Mouse (Mus musculus) heart, adult 8-10 months (tissue): ENCODE data around the gene Gm7358. TPM values are rescaled to one million over a fixed set of nuclear protein-coding genes. Genes with fewer than 3 reads are reported as not detected.
"Not testable (repeated sequence)": the region's sequence is repeated elsewhere in the genome, so short reads cannot be mapped to it uniquely, and the experiment has no call there.

Source experiments
- DNase-seq: peaks from one replicate; pipeline ENCODE4 v3.0.0; 2022; ENCODE audit warnings: low spot score
- total RNA-seq, 4 experiments: library from RNA; stranded (reverse); gene quantifications; 2 replicates each; pipeline ENCODE4 v1.2.4; 2022

Gm7358 gene
- not detected for total RNA-seq

- not testable (repeated sequence) for DNase-seq
These were observed at the start of gene Gm7358 for GRCm38 (mm10) chr17:14059431-14059830. Gm7358 (minus strand) TSS chr17:14059531.

- not testable (repeated sequence) for DNase-seq
These were observed 43.7 kb upstream of the Gm7358 start for GRCm38 (mm10) chr17:14103018-14103417.

DNA sequence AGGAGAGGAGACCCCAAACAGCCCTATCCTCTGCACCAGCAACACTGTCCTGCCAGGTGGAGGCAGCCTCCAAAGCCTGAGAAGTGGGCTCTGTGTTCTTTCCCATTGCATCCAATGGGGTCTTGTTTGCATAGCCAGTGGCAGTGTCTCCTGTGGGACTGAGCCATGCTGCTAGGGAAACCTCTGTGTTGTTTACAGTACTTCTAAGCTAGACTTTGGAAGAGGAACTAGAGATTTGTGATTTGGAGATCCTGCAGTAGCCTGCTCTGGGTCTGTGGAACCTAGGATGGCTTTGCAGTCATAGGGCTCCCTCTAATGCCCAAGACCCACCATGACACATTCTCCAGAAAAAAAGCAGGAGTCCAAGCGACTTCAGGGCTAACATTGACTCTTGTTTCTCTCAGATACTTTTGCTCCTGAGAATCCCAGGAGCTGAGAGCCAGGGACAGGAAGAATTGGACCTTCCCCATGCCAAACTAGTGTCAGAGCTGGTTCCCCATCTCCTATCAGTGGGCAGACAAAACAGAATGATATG lies 42.2 kb upstream of the Gm7358 start:
- peak; percentile 12 for DNase-seq

DNA sequence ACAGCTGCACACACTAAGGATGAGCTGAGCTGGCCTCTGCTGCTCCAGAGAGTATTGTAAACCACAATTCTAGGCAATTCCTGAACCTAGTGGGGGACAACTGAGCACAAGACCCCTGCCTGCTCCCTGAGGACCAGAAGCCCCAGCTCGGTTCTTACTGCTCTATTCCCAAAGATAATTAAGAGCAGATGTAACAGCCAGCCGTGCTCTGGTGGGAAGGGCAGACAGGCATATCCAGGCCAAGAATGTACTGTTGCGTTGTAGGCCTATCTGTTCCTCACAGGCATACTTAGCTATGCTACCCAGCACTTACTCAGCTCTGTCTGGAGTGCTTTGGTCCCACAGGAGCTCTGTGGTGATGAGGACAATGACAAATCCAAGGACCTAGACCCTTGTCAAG lies 40.6 kb upstream of the Gm7358 start:
- DNase-seq, result not testable (repeated sequence)

DNA sequence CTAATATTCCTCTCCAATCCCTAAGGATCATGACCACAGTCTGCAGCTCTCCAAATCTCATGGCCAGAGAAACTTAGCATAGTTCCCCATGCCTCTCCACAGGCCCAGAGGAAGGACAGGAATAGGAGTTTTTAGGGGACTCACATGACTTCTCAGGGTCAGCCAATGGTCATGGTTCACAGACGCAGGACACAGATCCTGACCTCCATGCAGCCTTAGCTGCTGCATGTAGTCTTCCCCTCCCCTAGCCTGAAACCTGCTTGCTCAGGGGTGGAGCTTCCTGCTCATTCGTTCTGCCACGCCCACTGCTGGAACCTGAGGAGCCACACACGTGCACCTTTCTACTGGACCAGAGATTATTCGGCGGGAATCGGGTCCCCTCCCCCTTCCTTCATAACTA lies 34.8 kb upstream of the Gm7358 start:
- DNase-seq, result not testable (repeated sequence)

DNA sequence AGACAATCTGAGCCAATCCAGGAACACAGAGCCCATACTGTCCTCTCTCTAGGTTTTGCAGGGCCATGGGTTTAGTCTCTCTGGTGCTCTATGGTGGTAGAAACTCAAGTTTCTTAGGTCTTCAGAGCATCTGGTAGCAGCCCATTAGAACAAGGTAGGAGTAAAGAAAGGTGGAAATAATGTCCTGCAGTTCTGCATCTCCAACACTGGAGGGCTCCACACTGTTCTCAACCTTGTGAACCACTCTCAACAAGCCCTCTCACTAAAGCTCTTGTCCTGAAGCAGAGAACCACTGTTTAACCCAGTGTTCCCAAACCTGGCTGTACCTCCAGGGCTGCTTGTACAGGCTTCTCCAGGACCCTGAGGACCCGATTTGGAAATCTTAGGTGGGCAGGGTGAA lies 27.3 kb upstream of the Gm7358 start:
- not testable (repeated sequence) for DNase-seq

- not testable (repeated sequence) for DNase-seq
These were observed 17.5 kb downstream of the Gm7358 start for GRCm38 (mm10) chr17:14041880-14042279.

GRCm38 (mm10) chr17:14037012-14037411 lies 22.3 kb downstream of the Gm7358 start:
- not testable (repeated sequence) for DNase-seq

- not testable (repeated sequence) for DNase-seq
These were observed 23.2 kb downstream of the Gm7358 start for GRCm38 (mm10) chr17:14036113-14036512.

Other genes with a start within 250 kb of the Gm7358 start
- not detected for gene Gm7168, start 111.2 kb downstream of the Gm7358 start, total RNA-seq
- not detected for gene Gm7356, start 55.8 kb downstream of the Gm7358 start, total RNA-seq
- 1 to 10 TPM in 2 of 4 experiments, under 1 TPM in 2; 0.94 to 1.3 (median 0.98) TPM for gene Dact2, start 144.8 kb upstream of the Gm7358 start, total RNA-seq
- gene Smoc2, start 220.0 kb upstream of the Gm7358 start, total RNA-seq, result 10 to 100 TPM; 39.4 to 55.1 (median 46.0) TPM